Mouse (Mus musculus) kidney, adult 2 months (tissue): Measurements from ENCODE around the gene Mark2.

Source experiments
- CTCF ChIP-seq: fragments of 200-500 bp; conservative IDR thresholded peaks from 2 replicates; pipeline ENCODE4 v1.5.1; 2011; ENCODE audit warnings: low read depth, mild to moderate bottlenecking, control low read depth, low read length, moderate library complexity, mixed read lengths; ENCODE audit not compliant: insufficient read depth, insufficient read length
- POLR2A ChIP-seq: fragments of 200-500 bp; IDR thresholded peaks from one replicate; pipeline ENCODE4 v1.6.1; 2011; ENCODE audit warnings: low read depth, low read length, control low read depth

DNA sequence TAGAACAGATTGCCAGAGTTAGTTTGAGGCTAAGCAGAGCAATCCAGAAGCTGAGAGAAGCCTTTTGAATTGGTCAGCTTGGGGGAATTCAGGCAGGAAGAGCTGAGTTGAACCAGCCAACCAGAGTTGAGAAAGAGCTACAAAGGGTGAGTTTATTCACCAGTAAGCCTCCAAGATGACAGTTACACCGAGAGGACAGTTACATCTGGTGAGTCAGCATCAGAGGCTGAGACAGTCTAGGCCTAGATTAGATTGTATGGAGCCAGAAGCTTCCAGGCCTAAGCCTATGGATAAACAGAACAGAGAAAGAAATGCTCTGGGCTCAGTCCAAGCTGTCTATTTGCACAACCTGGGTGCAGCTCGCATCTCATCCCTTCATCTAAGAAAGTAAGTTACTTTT lies 36.0 kb upstream of the Mark2 start:
- TF ChIP-seq POLR2A: no peak
- no peak for TF ChIP-seq CTCF
